Mouse (Mus musculus): Measurements from ENCODE around the gene Lrrtm3.

DNA sequence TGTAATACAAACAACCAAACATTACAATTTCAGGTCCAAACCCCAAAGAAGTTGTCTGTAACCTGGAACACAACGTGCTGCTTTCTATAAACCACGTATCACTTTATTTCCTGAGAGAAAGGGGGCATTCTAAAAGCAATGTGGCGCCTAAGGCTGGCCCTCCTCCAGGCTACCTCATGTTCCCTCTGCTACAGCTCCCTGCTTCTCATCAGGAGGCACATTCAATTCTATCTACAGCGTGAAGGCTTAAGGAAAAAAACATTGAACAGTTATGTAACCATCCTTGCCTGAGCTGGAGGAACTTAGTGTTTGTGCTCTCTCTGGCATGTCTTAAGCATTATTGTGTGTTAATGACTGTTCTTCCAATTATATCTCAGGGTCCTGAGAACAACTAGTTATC lies 142.8 kb downstream of the Lrrtm3 start:
- TF ChIP-seq CTCF (conservative IDR thresholded peaks at IDR 0.05; ENCODE audit: low read length): no peak
- TF ChIP-seq POU5F1 (IDR thresholded peaks at IDR 0.05; ENCODE audit: borderline replicate concordance, low read length): no peak
- TF ChIP-seq NANOG (IDR thresholded peaks at IDR 0.05; ENCODE audit: borderline replicate concordance, low read length): no peak
